Mouse (Mus musculus) adrenal gland, postnatal 4 days (tissue): Measurements from ENCODE around the gene Pfas. TPM values are rescaled to one million over a fixed set of nuclear protein-coding genes. Genes with fewer than 3 reads are reported as not detected.
"Not testable (repeated sequence)": the region's sequence is repeated elsewhere in the genome, so short reads cannot be mapped to it uniquely, and the experiment has no call there.

Source experiments
- DNase-seq, 2 experiments: peaks; one replicate each; pipeline ENCODE4 v3.0.0; 2021 to 2022; ENCODE audit warnings: low spot score in 2 of 2, mixed read lengths in 2 of 2
- microRNA-seq: library from miRNA; unstranded; fragments of <30 nt; microRNA quantifications from one replicate; pipeline ENCODE4 v1.2.0, GENCODE M21; 2021
- total RNA-seq, 2 experiments: library from RNA; stranded (reverse); gene quantifications; 2 replicates each; pipeline ENCODE4 v1.2.3; 2021

Gene Pfas
- total RNA-seq, 2 experiments from 2014 or later, result 37.5 to 42.3 TPM

GRCm38 (mm10) chr11:68942731-68943130, 65.5 kb downstream of the Pfas start:
- no peak for DNase-seq

GRCm38 (mm10) chr11:68940516-68940915, 67.7 kb downstream of the Pfas start:
- DNase-seq, result no peak

- peak; percentile 43 to 75 for DNase-seq
Observed at GRCm38 (mm10) chr11:68939451-68940304, 68.6 kb downstream of the Pfas start.

DNA sequence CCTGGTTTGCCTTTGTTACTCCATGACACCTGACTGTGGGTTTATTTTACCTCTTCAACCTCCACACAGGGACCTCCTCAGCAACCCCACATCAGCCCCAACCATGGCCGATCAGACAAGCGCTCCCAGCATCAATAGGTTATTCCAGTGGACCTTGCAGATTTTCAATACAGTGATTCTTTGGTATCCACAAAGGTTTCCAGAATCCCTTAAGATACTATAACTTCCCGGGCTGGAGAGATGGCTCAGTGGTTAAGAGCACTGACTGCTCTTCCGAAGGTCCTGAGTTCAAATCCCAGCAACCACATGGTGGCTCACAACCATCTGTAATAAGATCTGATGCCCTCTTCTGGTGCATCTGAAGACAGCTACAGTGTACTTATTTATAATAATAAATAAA, 71.3 kb downstream of the Pfas start:
- DNase-seq, result not testable (repeated sequence)

Small RNA genes lying within 50 kb of the gene (microRNA-seq; reads per million reads assigned to microRNA genes)
- gene Mir3062, result not detected

Other genes starting within 250 kb of the Pfas start
- gene Ndel1, start 136.6 kb downstream of the Pfas start, total RNA-seq, result 10 to 100 TPM; 59.1 to 61.4 TPM
- under 1 TPM; 0.17 to 0.20 TPM for gene Rnf222, start 119.9 kb downstream of the Pfas start, total RNA-seq
- 1,000 to 10,000 TPM; 1,502 to 1,552 TPM for gene Rpl26, start 106.9 kb downstream of the Pfas start, total RNA-seq
- gene Odf4, start 81.4 kb downstream of the Pfas start, total RNA-seq, result 1 to 10 TPM; 1.5 TPM
- gene Arhgef15, start 51.0 kb downstream of the Pfas start, total RNA-seq, result 10 to 100 TPM; 28.6 to 29.5 TPM
- gene Slc25a35, start 40.3 kb downstream of the Pfas start, total RNA-seq, result 1 to 10 TPM; 5.8 to 5.9 TPM
- 10 to 100 TPM; 19.4 to 20.1 TPM for gene Rangrf, start 33.3 kb downstream of the Pfas start, total RNA-seq
- 10 to 100 TPM; 50.2 to 51.3 TPM for gene Ctc1, start 7.5 kb upstream of the Pfas start, total RNA-seq
- 10 to 100 TPM; 41.5 to 41.7 TPM for gene Aurkb, start 37.2 kb upstream of the Pfas start, total RNA-seq
- gene Borcs6, start 51.3 kb upstream of the Pfas start, total RNA-seq, result 10 to 100 TPM; 24.3 to 26.0 TPM
- 10 to 100 TPM; 20.6 TPM for gene Tmem107, start 62.3 kb upstream of the Pfas start, total RNA-seq
- gene Vamp2, start 80.0 kb upstream of the Pfas start, total RNA-seq, result 100 to 1,000 TPM; 208 to 226 TPM
- gene Per1, start 86.8 kb upstream of the Pfas start, total RNA-seq, result 100 to 1,000 TPM in 1 of 2 experiments, 10 to 100 TPM in 1; 99.4 to 130 TPM
- gene Hes7, start 111.9 kb upstream of the Pfas start, total RNA-seq, result under 1 TPM; 0.51 to 0.59 TPM
- 1 to 10 TPM; 1.3 to 1.4 TPM for gene 9130213A22Rik, start 114.1 kb upstream of the Pfas start, total RNA-seq
- gene Aloxe3, start 117.4 kb upstream of the Pfas start, total RNA-seq, result under 1 TPM; 0.67 to 0.73 TPM
- gene Alox12b, start 148.5 kb upstream of the Pfas start, total RNA-seq, result not detected
- gene Alox8, start 189.4 kb upstream of the Pfas start, total RNA-seq, result under 1 TPM in 1 of 2 experiments, not detected in 1; 0.08 TPM
- not detected for gene Gucy2e, start 228.6 kb upstream of the Pfas start, total RNA-seq